Mouse (Mus musculus) neural tube, embryonic 11.5 days (tissue): Measurements from ENCODE around the gene Mrps12. TPM values are rescaled to one million over a fixed set of nuclear protein-coding genes. Genes with fewer than 3 reads are reported as not detected.

Source experiments
- ATAC-seq: fragments of 200-750 bp; cut with Nextera tagmentation; 2 replicates; pipeline ENCODE4 v1.8.0; 2017; ENCODE audit warnings: moderate number of reproducible peaks, mild to moderate bottlenecking, moderate TSS enrichment, moderate library complexity; ENCODE audit not compliant: insufficient read depth, low FRiP score, low TSS enrichment
- DNase-seq: peaks from one replicate; pipeline ENCODE4 v3.0.0-alpha.2; 2015; ENCODE audit warnings: low spot score
- H3K27ac ChIP-seq: fragments of 300-500 bp; sonication (generic); 2 replicates; pipeline ENCODE4 v1.5.1; 2014; ENCODE audit warnings: low read depth, mild to moderate bottlenecking, low read length
- H3K27me3 ChIP-seq: fragments of 300-500 bp; sonication (generic); 2 replicates; pipeline ENCODE4 v1.6.1; 2014; ENCODE audit warnings: mild to moderate bottlenecking, low read length, mixed read lengths; ENCODE audit not compliant: control insufficient read depth, insufficient read depth
- H3K36me3 ChIP-seq: fragments of 300-500 bp; sonication (generic); 2 replicates; pipeline ENCODE4 v1.6.1; 2014; ENCODE audit warnings: mild to moderate bottlenecking, low read length, moderate library complexity, mixed read lengths; ENCODE audit not compliant: control insufficient read depth, insufficient read depth
- H3K4me1 ChIP-seq: fragments of 300-500 bp; sonication (generic); 2 replicates; pipeline ENCODE4 v1.6.1; 2014; ENCODE audit warnings: low read length, mixed read lengths; ENCODE audit not compliant: control insufficient read depth, insufficient read depth
- H3K4me2 ChIP-seq: fragments of 300-500 bp; sonication (generic); 2 replicates; pipeline ENCODE4 v1.6.1; 2014; ENCODE audit warnings: low read depth, mild to moderate bottlenecking, moderate library complexity
- H3K4me3 ChIP-seq: fragments of 300-500 bp; sonication (generic); 2 replicates; pipeline ENCODE4 v1.5.1; 2014; ENCODE audit warnings: low read depth, low read length
- H3K9ac ChIP-seq: fragments of 300-500 bp; sonication (generic); 2 replicates; pipeline ENCODE4 v1.6.1; 2014; ENCODE audit warnings: mild to moderate bottlenecking, low read length
- H3K9me3 ChIP-seq: fragments of 300-500 bp; sonication (generic); 2 replicates; pipeline ENCODE4 v1.6.1; 2016; ENCODE audit warnings: low read length; ENCODE audit not compliant: control insufficient read depth
- WGBS: fragments of 180-500 bp; shearing (Covaris S2); extraction: QIAGEN DNeasy Blood & Tissue Kit; methylation state at CpG from one replicate; pipeline ENCODE4 v1.1.7; 2014; 5-methylcytosine and 5-hydroxymethylcytosine counted together
- polyA plus RNA-seq: library from polyadenylated mRNA; unstranded; fragments of >200 nt; fragmentation: Nextera tagmentation; extraction: Ambion mirVana; gene quantifications from 2 replicates; pipeline ENCODE4 v1.2.1, GENCODE M21; 2014

Gene Mrps12
- polyA plus RNA-seq, 1 experiment from 2014 or later: 128 TPM

DNA sequence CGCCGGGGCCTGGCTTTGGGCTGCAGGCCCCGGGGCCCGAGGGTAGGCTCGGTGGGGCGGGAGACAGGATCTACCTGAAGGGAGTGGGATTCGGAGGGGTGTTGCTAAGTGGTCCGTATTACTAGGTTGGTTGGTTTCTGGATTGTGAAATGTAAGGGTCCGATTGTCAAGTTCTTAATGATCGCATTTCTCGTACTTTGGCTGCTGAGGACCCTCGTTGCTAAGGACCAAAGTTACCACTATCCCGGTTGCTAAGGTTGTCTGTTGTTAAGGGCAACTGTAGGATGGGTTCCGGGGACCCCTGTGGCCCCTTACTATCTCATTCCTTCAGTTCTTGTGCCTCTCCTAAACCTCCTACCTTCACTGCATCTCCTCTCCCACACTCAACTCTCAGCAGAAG, 25.3 kb upstream of the Mrps12 start:
- H3K4me2 ChIP-seq: peak overlapping the region; percentile 47
- peaks cover 5% of the 10 kb centered on the region; the same call in 1 of the 2 replicates for H3K4me1 ChIP-seq
- DNase-seq: no peak
- no peak overlapping the region for H3K27ac ChIP-seq
- H3K27me3 ChIP-seq: no peaks in the 10 kb centered on the region
- ATAC-seq: peak; percentile 8; the same call in 1 of the 2 replicates
- peak overlapping the region; percentile 66 for H3K4me3 ChIP-seq
- 2% methylated on average over 14 of the region's 14 CpGs for WGBS
- H3K9me3 ChIP-seq: no peaks in the 10 kb centered on the region
- peak overlapping the region; percentile 67 for H3K9ac ChIP-seq
- no peaks in the 10 kb centered on the region for H3K36me3 ChIP-seq

DNA sequence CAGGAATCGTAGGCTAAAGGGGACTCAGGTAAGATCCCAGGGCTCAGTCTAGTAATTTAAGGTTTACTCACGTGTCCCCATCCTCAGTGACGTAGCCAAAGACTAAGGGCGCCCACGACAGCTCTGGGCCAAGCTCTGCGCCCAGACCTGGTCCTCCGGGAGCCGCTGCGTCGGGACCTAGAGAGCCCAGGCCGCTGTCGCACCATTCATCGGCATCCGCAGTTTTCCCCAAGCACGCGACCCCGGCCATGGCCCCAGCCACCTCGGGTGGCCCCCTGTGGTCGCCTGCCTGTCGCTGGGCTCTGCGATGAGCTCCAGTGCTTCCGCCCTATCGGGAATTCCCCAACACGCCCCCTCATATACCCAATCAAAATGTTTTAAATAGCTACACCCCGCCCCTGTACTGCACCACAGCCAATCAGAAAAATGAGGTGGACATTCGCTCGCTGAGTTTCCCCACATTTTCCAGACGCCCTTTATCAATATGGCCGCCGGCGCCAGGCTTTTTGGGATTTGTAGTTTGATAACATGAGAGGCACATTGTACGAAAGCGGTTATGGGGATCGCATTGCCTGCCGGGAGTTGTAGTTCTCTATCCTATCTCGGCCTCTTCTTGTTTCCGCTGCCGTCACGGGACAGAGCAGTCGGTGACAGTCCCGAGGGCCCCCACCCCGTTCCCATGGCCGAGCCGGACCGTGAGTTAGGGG, 24.7 kb upstream of the Mrps12 start, which contains the start of gene Sirt2:
Gene Sirt2 (plus strand): TSS at position 563 of the 707 bp plus-strand sequence.
- DNase-seq (peak; percentile 98), ATAC-seq (peak; percentile 98)
- Histone ChIP-seq H3K4me3 (peak within 1 kb of the TSS; percentile 66), H3K4me2 (peak within 1 kb of the TSS; percentile 65), H3K27me3 (no peaks in the 10 kb centered on the region), H3K27ac (no peak within 1 kb of the TSS), H3K36me3 (no peaks in the 10 kb centered on the region), H3K9me3 (no peaks in the 10 kb centered on the region), H3K4me1 (peaks cover 5% of the 10 kb centered on the region; the same call in 1 of the 2 replicates), H3K9ac (peak within 1 kb of the TSS; percentile 67)
- under 1% methylated on average over 45 of the region's 45 CpGs for WGBS

DNA sequence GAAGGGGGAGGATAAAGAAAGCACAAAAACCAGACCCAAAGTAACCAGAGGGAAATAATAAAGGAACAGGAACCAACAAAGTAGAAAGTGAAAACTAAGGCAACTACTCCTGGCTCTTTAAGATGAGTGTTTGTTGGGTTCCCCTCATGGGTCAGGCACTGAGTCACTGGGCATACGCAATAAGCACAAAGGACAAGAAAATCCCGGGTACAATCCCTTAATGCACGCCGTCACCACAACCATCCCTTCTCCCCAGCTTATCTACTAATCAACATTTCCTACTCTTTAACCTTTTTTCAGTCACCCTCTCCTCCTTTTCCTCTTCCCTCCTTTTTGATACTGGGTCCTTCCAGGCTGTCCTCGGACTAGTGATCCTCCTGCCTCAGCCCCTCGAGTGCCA, 23.6 kb upstream of the Mrps12 start:
- no peak for DNase-seq
- Histone ChIP-seq H3K27me3 (no peaks in the 10 kb centered on the region), H3K27ac (no peak overlapping the region), H3K4me3 (no peak overlapping the region), H3K4me2 (peak overlapping the region; percentile 65), H3K9me3 (no peaks in the 10 kb centered on the region), H3K36me3 (peaks cover 3% of the 10 kb centered on the region; the same call in 1 of the 2 replicates), H3K9ac (no peak overlapping the region), H3K4me1 (peaks cover 5% of the 10 kb centered on the region; the same call in 1 of the 2 replicates)
- 88% methylated on average over 6 of the region's 6 CpGs for WGBS
- no peak for ATAC-seq

DNA sequence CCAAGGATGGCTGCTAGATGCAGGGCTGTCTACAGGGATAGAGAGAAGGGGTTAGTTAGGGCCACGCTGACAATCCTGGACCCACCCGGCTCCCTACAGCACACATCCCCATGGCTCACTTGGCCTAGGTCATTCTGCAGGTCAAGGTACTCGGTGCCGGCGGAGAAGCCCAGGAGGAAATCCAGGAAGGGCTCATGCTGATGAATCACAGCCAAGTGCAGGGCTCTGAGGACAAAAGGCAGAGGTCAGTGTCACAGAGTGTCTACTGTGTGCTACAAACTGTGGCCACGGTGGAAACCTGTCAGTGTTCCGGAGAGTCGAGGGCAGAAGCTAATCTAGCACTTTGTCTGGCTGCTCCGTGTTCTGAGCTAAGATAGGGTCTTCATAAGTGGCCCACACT, 20.3 kb upstream of the Mrps12 start:
- whole genome bisulfite sequencing: 93% methylated on average over 9 of the region's 9 CpGs
- Histone ChIP-seq H3K27ac (no peak overlapping the region), H3K9ac (no peak overlapping the region), H3K4me3 (no peak overlapping the region), H3K4me2 (no peak overlapping the region), H3K9me3 (no peaks in the 10 kb centered on the region), H3K36me3 (peaks cover 3% of the 10 kb centered on the region; the same call in 1 of the 2 replicates), H3K4me1 (peaks cover 3% of the 10 kb centered on the region; the same call in 1 of the 2 replicates), H3K27me3 (no peaks in the 10 kb centered on the region)
- no peak for ATAC-seq
- DNase-seq: no peak

DNA sequence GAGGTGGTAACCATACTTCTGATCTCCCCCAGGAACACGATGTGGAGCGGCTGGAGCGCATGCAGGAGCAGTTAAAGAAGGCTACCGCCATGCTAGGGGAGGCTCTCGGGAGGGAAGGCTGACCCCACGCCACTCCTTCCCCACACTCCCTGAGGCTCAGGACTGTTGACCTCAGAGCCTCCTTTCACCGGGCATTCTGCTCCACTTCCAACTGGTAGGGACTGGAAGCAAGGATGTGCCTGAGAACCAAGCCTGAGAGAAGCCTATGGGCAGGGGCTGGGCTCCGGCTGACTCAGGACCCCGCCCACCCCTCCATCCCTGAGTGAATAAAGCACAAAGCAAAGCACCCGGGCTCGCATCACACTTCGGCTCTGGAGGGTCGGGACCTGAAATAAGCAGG, 17.0 kb upstream of the Mrps12 start:
- H3K36me3 ChIP-seq: peaks cover 4% of the 10 kb centered on the region; the same call in 1 of the 2 replicates
- H3K4me1 ChIP-seq: peaks cover 6% of the 10 kb centered on the region; the same call in 1 of the 2 replicates
- WGBS: 89% methylated on average over 13 of the region's 13 CpGs
- H3K27ac ChIP-seq: no peak overlapping the region
- H3K4me2 ChIP-seq: no peak overlapping the region
- ATAC-seq (no peak), DNase-seq (no peak)
- no peak overlapping the region for H3K4me3 ChIP-seq
- H3K27me3 ChIP-seq: no peaks in the 10 kb centered on the region
- H3K9ac ChIP-seq: no peak overlapping the region
- no peaks in the 10 kb centered on the region for H3K9me3 ChIP-seq

DNA sequence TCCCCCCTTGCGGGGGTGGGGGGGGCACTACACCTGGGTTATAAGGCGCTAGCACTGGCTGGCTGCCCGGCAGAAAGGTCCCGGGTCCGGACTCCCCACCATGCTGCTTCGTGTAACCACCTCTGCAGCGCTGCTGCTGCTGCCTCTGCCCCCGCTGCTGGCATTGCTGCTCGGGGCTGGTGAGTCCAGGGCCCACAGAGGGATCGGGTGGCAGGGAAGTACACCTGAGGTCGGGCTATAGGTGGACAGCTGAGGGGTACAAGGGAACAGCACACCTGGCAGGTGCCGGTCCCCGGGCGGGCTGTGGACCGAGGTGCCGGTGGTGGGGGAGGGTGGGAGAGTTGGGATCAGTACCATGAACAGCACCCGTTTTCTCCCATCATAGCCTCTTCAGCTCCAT, 14.5 kb upstream of the Mrps12 start, which contains the start of gene Ccer2:
Gene Ccer2 (plus strand): TSS at position 96 of the 400 bp plus-strand sequence.
- Histone ChIP-seq H3K27ac (no peak within 1 kb of the TSS), H3K9me3 (no peaks in the 10 kb centered on the region), H3K4me1 (peaks cover 6% of the 10 kb centered on the region; the same call in 1 of the 2 replicates), H3K36me3 (peaks cover 7% of the 10 kb centered on the region; the same call in 1 of the 2 replicates), H3K27me3 (no peaks in the 10 kb centered on the region), H3K9ac (no peak within 1 kb of the TSS), H3K4me2 (peak within 1 kb of the TSS; percentile 27; the same call in 1 of the 2 replicates), H3K4me3 (0 out of 2 replicates have a peak within 1 kb of the TSS, but pooled peaks have one; percentile 6)
- 4% methylated on average over 16 of the region's 17 CpGs for WGBS
- DNase-seq (no peak), ATAC-seq (no peak)

DNA sequence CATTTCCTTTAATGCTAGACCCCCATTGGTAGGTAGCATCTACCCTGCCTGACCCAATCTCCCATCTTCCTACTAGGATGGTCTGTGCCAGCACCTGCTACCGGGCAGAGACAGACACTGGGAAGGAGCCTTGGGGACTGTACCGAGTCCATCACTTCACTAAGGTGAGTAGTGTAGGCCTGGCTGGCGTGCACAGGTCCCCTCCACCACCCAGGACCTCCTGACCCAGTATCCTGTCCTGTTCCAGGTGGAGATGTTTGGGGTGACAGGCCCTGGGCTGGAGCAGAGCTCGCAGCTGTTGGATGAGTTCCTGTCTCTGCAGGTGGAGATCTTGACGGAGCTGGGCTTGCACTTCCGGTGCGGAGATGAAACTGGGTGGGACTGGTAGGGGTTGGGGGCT, 8.3 kb upstream of the Mrps12 start:
- DNase-seq (no peak), ATAC-seq (no peak)
- H3K4me1 ChIP-seq: no peaks in the 10 kb centered on the region
- no peak overlapping the region for H3K4me3 ChIP-seq
- no peak overlapping the region for H3K9ac ChIP-seq
- no peak overlapping the region for H3K4me2 ChIP-seq
- H3K27me3 ChIP-seq: no peaks in the 10 kb centered on the region
- WGBS: 93% methylated on average over 7 of the region's 7 CpGs
- peaks cover 7% of the 10 kb centered on the region for H3K36me3 ChIP-seq
- H3K9me3 ChIP-seq: no peaks in the 10 kb centered on the region
- H3K27ac ChIP-seq: no peak overlapping the region

DNA sequence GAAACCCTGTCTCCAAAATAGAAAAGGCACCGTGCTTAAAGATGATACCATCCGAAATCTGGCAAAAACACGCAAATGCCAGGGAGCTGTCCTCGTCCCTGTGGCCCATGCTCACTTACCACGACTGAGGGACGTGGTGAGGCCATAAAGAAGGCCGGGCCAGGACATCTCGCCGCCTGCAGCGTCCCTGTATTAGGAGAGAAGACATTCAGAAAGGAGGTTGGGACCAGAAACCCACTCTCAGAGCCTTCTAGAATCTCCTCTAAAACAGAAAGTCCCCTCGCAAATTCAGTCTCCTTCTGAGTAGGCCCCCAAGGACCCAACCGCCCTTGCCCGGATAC, 282 bp downstream of the Mrps12 start:
- Histone ChIP-seq H3K9me3 (no peaks in the 10 kb centered on the region), H3K4me3 (peak overlapping the region; percentile 68), H3K4me1 (peaks cover 8% of the 10 kb centered on the region), H3K9ac (peak overlapping the region; percentile 78), H3K27me3 (no peaks in the 10 kb centered on the region), H3K4me2 (peak overlapping the region; percentile 96), H3K36me3 (peaks cover 5% of the 10 kb centered on the region; the same call in 1 of the 2 replicates), H3K27ac (no peak overlapping the region)
- no peak for DNase-seq
- WGBS: 1% methylated on average over 13 of the region's 13 CpGs
- ATAC-seq: peak; percentile 18; the same call in 1 of the 2 replicates

DNA sequence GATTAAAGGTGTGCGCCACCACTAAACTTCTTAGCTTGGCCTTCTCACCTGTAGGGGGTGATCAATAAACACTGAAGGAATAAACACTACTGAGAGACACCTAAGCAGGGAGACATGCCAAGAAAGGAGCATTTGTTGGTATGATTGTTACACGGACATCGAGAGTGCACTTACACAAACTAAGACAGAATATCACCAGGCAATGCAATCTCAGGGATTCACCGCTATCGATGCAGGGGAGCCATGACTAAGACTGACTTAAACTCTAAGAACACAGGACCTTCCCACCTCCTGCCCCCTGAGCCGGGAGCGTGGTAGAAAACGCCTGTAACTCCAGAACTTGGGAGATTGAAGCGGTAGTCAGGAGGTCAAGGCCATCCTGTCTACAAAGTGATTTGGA, 671 bp downstream of the Mrps12 start:
- no peak overlapping the region for H3K27ac ChIP-seq
- no peak for DNase-seq
- 46% methylated on average over 9 of the region's 9 CpGs for WGBS

More for the DNA sequence above, 671 bp downstream of the Mrps12 start:
- Histone ChIP-seq H3K4me3 (peak overlapping the region; percentile 68), H3K4me2 (peak overlapping the region; percentile 96), H3K9me3 (no peaks in the 10 kb centered on the region), H3K27me3 (no peaks in the 10 kb centered on the region), H3K4me1 (peaks cover 8% of the 10 kb centered on the region), H3K36me3 (peaks cover 5% of the 10 kb centered on the region; the same call in 1 of the 2 replicates), H3K9ac (peak overlapping the region; percentile 78)
- no peak for ATAC-seq
